Mouse (Mus musculus) forebrain, postnatal 0 days (tissue): ENCODE measurements around the gene Csnk1d. TPM values are rescaled to one million over a fixed set of nuclear protein-coding genes. Genes with fewer than 3 reads are reported as not detected.

ENCODE experiments used
- ATAC-seq: fragments of 200-750 bp; cut with Nextera tagmentation; 2 replicates; pipeline ENCODE4 v1.8.0; 2017; ENCODE audit warnings: mild to moderate bottlenecking, moderate library complexity
- DNase-seq: peaks from one replicate; pipeline ENCODE4 v3.0.0-alpha.2; 2015
- H3K27ac ChIP-seq: fragments of 300-500 bp; sonication (generic); 2 replicates; pipeline ENCODE4 v1.5.1; 2014; ENCODE audit warnings: low read depth, mild to moderate bottlenecking, antibody characterized with exemption, low read length, moderate library complexity, mixed read lengths
- H3K27me3 ChIP-seq: fragments of 300-500 bp; sonication (generic); 2 replicates; pipeline ENCODE4 v1.6.1; 2014; ENCODE audit warnings: mild to moderate bottlenecking, low read length, mixed read lengths; ENCODE audit not compliant: insufficient read depth
- H3K36me3 ChIP-seq: fragments of 300-500 bp; sonication (generic); 2 replicates; pipeline ENCODE4 v1.6.1; 2014; ENCODE audit warnings: mild to moderate bottlenecking, moderate library complexity; ENCODE audit not compliant: insufficient read depth
- H3K4me1 ChIP-seq: fragments of 300-500 bp; sonication (generic); 2 replicates; pipeline ENCODE4 v1.6.1; 2014; ENCODE audit warnings: antibody characterized with exemption; ENCODE audit not compliant: insufficient read depth
- H3K4me2 ChIP-seq: fragments of 300-500 bp; sonication (generic); 2 replicates; pipeline ENCODE4 v1.6.1; 2014; ENCODE audit warnings: low read depth, mild to moderate bottlenecking, moderate library complexity
- H3K4me3 ChIP-seq: fragments of 300-500 bp; sonication (generic); 2 replicates; pipeline ENCODE4 v1.5.1; 2014; ENCODE audit warnings: low read depth, low read length, mixed read lengths
- H3K9ac ChIP-seq: fragments of 300-500 bp; sonication (generic); 2 replicates; pipeline ENCODE4 v1.6.1; 2014; ENCODE audit warnings: mild to moderate bottlenecking
- H3K9me3 ChIP-seq: fragments of 300-500 bp; sonication (generic); 2 replicates; pipeline ENCODE4 v1.6.1; 2016; ENCODE audit warnings: low read length
- CTCF ChIP-seq: sonication (generic); IDR thresholded peaks from 2 replicates; pipeline ENCODE4 v1.5.1; 2016; ENCODE audit warnings: antibody characterized with exemption, control low read depth, low read depth
- WGBS: fragments of 180-500 bp; shearing (Covaris S2); extraction: QIAGEN DNeasy Blood & Tissue Kit; methylation state at CpG from one replicate; pipeline ENCODE4 v1.1.7; 2014; 5-methylcytosine and 5-hydroxymethylcytosine counted together
- polyA plus RNA-seq: library from polyadenylated mRNA; unstranded; fragments of >200 nt; fragmentation: Nextera tagmentation; extraction: Ambion mirVana; gene quantifications from 2 replicates; pipeline ENCODE4 v1.2.1, GENCODE M21; 2015
- total RNA-seq: library from RNA; depleted of rRNA; stranded (reverse); fragments of >200 nt; gene quantifications from 2 replicates; pipeline ENCODE4 v1.2.3, GENCODE M21; 2014

Gene Csnk1d
- total and polyA plus RNA-seq, 2 experiments from 2014 or later: 107 to 108 TPM

DNA sequence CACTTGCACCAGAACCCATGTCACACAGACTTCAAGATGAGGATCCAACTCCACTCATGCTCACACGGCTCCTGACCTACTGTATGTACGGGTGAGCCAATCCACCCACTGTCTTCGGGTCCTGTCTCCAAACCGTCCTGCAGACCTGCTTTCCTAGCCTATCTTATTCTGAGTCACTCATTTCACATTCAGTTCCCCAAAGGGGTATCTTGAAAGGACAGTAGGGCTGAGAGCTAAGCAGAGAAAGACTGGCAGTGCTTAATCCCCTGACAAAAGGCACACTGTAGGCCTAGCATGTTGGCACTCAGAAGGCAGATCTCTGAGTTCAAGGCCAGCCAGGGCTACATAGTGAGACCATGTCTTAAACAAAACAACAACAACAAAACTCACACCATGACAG lies 2.7 kb downstream of the Csnk1d start:
- no peak for DNase-seq
- no peaks in the 10 kb centered on the region for H3K9me3 ChIP-seq
- H3K4me2 ChIP-seq: peak overlapping the region; percentile 71; the same call in 1 of the 2 replicates
- WGBS: 67% methylated on average over 4 of the region's 4 CpGs
- ATAC-seq: no peak
- 0 out of 2 replicates have a peak, but pooled peaks cover 10% of the 10 kb centered on the region for H3K36me3 ChIP-seq
- H3K4me3 ChIP-seq: no peak overlapping the region
- no peak overlapping the region for H3K27ac ChIP-seq
- no peak for TF ChIP-seq CTCF
- H3K4me1 ChIP-seq: peaks cover 25% of the 10 kb centered on the region
- no peak overlapping the region for H3K9ac ChIP-seq
- no peaks in the 10 kb centered on the region for H3K27me3 ChIP-seq

DNA sequence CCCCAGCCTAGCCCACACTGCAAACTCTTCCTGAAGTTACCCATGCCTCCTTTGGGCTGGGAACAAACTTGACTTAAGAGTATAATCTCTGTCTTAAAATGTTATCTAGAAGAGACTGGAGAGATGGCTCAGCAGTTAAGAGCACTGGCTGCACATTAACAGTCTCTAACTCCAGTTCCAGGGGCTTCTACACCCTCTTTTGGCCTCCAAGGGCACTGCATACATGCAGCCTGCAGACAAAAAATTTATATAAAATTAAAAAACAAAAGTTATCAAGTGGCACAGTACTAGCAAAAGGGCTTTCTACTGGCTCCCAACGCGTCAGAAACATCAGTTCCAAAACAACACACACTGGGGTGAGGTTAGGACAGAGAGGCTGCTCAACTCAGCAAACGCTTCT lies 3.5 kb downstream of the Csnk1d start:
- ATAC-seq: no peak
- no peak overlapping the region for H3K4me2 ChIP-seq
- DNase-seq: no peak
- H3K9ac ChIP-seq: no peak overlapping the region
- H3K27ac ChIP-seq: no peak overlapping the region
- 86% methylated on average over 3 of the region's 3 CpGs for WGBS
- H3K9me3 ChIP-seq: no peaks in the 10 kb centered on the region
- TF ChIP-seq CTCF: no peak
- H3K4me3 ChIP-seq: no peak overlapping the region
- no peaks in the 10 kb centered on the region for H3K27me3 ChIP-seq
- H3K4me1 ChIP-seq: peaks cover 25% of the 10 kb centered on the region
- peaks cover 14% of the 10 kb centered on the region for H3K36me3 ChIP-seq

DNA sequence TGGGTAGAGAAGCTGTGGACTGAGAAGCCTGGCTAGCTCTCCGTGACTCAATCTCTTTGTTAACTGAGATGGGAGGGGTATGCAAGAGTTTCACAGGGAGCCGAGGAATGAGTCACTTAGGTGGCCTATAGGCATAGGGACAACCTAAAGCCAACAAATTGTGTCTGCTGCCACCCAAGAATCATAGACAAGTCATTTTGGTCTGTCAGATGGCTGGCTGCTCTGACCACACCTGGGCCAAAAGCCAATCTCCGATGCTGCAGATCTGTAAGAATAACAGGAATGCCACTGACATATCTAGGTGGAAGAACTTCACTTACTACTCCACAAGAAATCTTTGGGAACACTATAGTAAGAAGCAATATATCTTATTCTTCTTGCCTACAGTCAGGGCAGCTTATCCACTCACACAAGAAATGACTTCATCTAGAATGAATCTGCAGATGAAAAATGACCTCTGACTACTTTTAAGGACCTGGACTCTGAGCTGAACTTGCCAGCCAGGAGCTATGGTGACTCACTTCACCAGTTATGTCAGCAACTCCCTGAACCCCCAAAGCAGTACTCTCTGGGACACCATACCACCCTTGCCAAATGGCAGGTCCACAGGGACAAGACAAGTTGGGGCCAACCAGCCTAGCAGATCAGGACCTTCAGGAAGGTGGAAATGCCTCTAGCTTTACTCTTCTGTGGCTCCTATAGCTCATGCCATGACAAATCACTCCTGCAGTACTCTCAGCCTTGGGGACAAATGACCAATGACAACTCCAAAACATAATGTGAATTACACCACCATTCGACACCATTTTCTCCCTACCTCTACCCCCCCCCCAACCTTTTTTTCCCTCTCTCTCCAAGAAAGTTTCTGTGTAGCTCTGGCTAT lies 6.4 kb downstream of the Csnk1d start:
- Histone ChIP-seq H3K4me2 (no peak overlapping the region), H3K9me3 (no peaks in the 10 kb centered on the region), H3K4me1 (peaks cover 16% of the 10 kb centered on the region), H3K27ac (no peak overlapping the region), H3K9ac (no peak overlapping the region), H3K27me3 (no peaks in the 10 kb centered on the region), H3K4me3 (no peak overlapping the region), H3K36me3 (peaks cover 41% of the 10 kb centered on the region)
- DNase-seq (no peak), ATAC-seq (no peak)
- TF ChIP-seq CTCF: no peak
- WGBS: 73% methylated on average over 4 of the region's 4 CpGs

DNA sequence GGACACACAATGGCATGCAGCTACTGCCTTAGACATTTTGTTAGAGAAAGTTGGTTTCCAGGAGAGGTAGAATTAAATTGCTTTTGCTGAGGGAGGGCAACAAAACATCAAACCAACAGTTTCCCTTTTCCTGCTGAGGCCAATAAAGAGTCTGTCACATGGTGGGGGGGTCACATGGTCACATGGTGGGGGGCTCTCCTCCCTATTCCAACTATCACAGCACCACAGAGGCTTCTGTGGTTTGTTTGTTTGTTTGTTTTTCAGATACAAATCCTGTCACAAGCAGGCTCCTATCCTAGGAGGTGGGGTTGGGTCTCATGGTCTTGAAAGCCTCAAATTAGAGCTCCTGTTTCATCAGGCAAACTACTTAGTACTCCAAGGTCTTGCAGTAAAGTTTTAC lies 8.7 kb downstream of the Csnk1d start:
- no peak for TF ChIP-seq CTCF
- Histone ChIP-seq H3K9me3 (no peaks in the 10 kb centered on the region), H3K36me3 (peaks cover 52% of the 10 kb centered on the region), H3K27me3 (no peaks in the 10 kb centered on the region), H3K27ac (no peak overlapping the region), H3K9ac (no peak overlapping the region), H3K4me2 (no peak overlapping the region), H3K4me3 (no peak overlapping the region), H3K4me1 (no peaks in the 10 kb centered on the region)
- DNase-seq (no peak), ATAC-seq (no peak)

DNA sequence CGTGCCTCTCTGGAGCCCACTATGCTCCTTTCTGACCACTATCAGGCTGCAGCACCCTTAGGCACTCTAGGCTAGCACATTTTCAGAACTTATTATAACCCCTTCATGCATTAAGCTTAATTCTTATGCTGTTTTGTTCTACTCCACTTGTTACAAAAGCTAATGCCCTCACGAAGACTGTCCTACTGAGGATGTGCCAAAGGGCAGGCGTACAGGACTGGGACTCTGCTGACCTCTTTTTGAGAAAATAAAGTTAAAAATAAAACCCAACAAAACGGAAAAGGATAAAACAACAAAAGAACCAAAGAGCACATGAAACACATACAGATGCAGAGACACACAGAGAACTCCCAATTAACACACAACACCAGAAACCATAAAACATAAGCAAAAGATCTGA lies 9.5 kb downstream of the Csnk1d start:
- H3K36me3 ChIP-seq: peaks cover 58% of the 10 kb centered on the region
- no peak for ATAC-seq
- TF ChIP-seq CTCF: no peak

DNA sequence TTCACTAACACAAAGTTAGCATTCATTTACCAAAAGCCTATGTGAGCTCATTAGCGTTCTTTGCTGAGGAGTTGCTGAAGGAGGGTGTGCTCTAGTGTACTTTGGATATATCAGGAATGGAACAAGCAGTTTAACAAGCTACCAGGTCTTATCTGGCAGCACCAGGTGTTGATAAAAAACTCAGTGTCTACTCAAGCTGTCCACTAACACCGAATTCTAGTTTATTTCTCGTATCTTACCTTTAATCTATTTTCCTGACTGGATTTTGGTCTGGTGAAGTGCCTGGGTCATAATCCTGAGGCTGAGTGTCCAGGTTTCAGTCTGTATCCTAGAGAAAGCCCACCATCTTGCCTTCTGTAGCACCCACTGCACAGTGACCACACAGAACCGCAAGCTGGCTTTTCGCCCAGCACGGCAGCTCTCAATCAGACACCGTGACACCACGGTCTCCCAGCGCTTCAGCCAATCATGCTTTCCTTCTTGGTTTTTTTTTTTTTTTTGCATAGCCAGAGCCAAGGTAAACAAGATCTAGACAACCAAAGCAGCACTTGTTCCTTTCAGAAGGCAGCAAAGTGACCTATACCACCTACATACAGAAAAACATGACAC lies 10.6 kb downstream of the Csnk1d start:
- ATAC-seq: no peak
- H3K9me3 ChIP-seq: no peaks in the 10 kb centered on the region

More for the DNA sequence above, 9.5 kb downstream of the Csnk1d start:
- Histone ChIP-seq H3K27ac (no peak overlapping the region), H3K4me2 (no peak overlapping the region), H3K9ac (no peak overlapping the region), H3K4me3 (no peak overlapping the region), H3K4me1 (no peaks in the 10 kb centered on the region), H3K9me3 (no peaks in the 10 kb centered on the region), H3K27me3 (no peaks in the 10 kb centered on the region)
- no peak for DNase-seq
- 84% methylated on average over 4 of the region's 4 CpGs for WGBS

More for the DNA sequence above, 10.6 kb downstream of the Csnk1d start:
- Histone ChIP-seq H3K4me1 (no peaks in the 10 kb centered on the region), H3K9ac (no peak overlapping the region), H3K4me3 (no peak overlapping the region), H3K36me3 (peaks cover 62% of the 10 kb centered on the region), H3K27me3 (no peaks in the 10 kb centered on the region), H3K27ac (no peak overlapping the region), H3K4me2 (no peak overlapping the region)
- no peak for DNase-seq
- 81% methylated on average over 9 of the region's 9 CpGs for WGBS
- TF ChIP-seq CTCF: no peak
